Mouse (Mus musculus): ENCODE results near the gene Arhgap25.

DNA sequence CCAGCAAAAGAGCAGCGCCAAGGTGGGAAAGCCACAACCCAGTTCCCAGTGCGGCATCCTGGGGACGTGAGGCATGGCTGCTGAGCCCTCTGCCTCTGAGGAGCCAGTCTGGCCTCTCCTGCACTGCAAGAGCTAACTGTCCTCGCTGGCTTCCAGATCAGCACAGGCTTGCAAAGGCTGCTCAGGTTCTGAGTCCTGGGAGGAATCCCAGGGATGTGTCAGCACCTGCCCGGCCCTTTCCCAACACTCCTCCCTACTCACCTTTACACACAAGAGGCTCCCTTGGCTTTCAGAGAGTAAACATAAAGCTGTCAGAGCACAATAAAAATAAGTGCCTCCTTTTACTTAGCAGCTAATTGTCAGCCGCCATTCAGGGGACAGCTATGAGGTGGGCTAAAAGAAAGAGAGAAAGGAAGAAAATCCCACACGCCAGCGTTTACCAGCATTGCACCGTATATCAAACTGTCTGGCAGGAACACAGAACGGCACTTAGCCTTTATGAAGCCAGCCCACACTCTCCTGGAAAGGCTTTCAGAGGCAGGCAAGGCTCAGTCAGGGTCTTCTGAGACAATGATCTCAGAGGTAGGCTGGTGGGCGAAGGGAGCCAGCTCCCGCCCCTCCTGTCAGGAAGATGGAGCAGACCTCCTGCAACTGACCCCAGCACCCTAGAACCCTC, 49.7 kb downstream of the Arhgap25 start:
- no peak for TF ChIP-seq CTCF (IDR thresholded peaks at IDR 0.05; ENCODE audit: low read depth, low read length)
- TF ChIP-seq POLR2A (IDR thresholded peaks at IDR 0.05; ENCODE audit: extremely low read depth, insufficient read depth, low read length), result no peak
